Mouse (Mus musculus): ENCODE measurements around the gene Akt3.

The Akt3 gene

DNA sequence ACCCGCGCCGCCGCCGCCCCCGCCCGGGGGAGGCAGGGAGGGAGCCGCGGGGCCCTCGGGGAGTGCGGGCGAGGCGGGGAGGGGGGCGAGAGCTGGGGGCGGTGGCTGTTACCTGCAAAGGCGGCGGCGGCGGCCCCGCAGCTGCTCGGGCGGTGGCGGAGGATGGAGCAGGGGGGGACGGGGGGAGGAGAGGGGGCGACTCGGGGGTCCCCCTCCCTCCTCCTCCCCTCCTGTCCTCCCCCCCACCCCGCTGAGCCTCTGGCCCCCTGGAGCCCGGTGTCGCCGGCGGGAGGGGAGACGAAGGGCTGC is at the start of gene Akt3:
Gene Akt3 (minus strand): TSS at position 170 of the 309 bp plus-strand sequence.
- in situ Hi-C loops (cut with MboI, MseI), result no loop called here

- in situ Hi-C loops (cut with MboI, MseI), result no loop called here
Observed at GRCm38 (mm10) chr1:177307549-177307948, 49.5 kb upstream of the Akt3 start.

DNA sequence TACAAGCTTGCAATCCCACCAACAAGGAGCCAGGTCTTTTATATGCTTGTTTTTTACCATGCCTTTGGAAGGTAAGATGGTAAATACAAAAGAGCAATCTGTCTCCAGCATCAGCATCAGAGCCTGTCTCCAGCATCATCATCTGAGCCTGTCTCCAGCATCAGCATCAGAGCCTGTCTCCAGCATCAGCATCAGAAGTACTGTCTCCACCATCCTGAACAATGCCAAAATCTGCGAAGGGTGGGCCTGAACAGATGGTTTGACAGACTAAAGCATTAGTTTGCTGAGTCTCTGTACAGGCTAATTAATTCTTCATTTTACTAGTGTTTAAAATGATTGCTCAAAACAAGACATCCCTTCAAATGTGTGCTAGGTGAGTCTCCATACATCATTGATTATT is 40.2 kb upstream of the Akt3 start:
- in situ Hi-C loops (cut with MboI, MseI), result no loop called here

GRCm38 (mm10) chr1:177286764-177287163 is 28.8 kb upstream of the Akt3 start:
- in situ Hi-C loops (cut with MboI, MseI), result no loop called here

GRCm38 (mm10) chr1:177281925-177282324 is 23.9 kb upstream of the Akt3 start:
- in situ Hi-C loops (cut with MboI, MseI), result no loop called here

GRCm38 (mm10) chr1:177277361-177277760 is 19.4 kb upstream of the Akt3 start:
- in situ Hi-C loops (cut with MboI, MseI), result no loop called here

GRCm38 (mm10) chr1:177267645-177268044 is 9.6 kb upstream of the Akt3 start:
- in situ Hi-C loops (cut with MboI, MseI), result loop anchor here (10.0 kb wide), 1 partner anchor 707 kb away; no protein-coding TSS in a partner anchor

GRCm38 (mm10) chr1:177262926-177263325 is 4.9 kb upstream of the Akt3 start:
- in situ Hi-C loops (cut with MboI, MseI), result loop anchor here (10.0 kb wide), 1 partner anchor 712 kb away; no protein-coding TSS in a partner anchor

GRCm38 (mm10) chr1:177260796-177261195 is 2.8 kb upstream of the Akt3 start:
- in situ Hi-C loops (cut with MboI, MseI), result loop anchor here (10.0 kb wide), 1 partner anchor 714 kb away; no protein-coding TSS in a partner anchor

DNA sequence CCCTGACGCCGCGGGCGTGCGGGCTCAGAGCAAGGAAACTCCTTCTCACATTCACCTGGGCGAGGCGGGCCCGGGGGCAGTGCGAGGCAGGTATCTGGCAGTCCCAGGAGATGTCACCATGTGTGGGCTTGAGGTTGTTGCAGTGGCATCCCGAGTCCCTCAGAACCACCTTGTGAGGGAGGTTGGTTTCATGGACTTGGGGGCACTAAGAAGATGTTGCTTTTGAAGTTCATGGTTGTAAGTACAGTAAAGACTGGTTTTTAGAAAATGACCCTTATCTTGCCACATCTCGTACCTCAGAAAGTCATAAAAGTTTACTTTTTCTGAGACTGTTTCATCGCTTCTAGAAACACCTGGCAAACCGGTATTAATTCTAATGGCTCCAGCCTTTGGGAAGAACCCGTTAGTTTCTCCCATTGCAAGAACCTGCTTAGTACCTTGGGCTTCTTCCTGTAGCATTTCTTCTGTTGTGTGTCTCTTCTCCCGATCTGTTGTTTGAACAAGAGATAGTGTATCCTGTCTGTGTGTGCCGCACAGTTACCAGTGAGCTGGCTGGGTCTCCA is 1.1 kb upstream of the Akt3 start:
- in situ Hi-C loops (cut with MboI, MseI), result no loop called here

- in situ Hi-C loops (cut with MboI, MseI), result no loop called here
Observed at GRCm38 (mm10) chr1:177258343-177259037, 487 bp upstream of the Akt3 start.

DNA sequence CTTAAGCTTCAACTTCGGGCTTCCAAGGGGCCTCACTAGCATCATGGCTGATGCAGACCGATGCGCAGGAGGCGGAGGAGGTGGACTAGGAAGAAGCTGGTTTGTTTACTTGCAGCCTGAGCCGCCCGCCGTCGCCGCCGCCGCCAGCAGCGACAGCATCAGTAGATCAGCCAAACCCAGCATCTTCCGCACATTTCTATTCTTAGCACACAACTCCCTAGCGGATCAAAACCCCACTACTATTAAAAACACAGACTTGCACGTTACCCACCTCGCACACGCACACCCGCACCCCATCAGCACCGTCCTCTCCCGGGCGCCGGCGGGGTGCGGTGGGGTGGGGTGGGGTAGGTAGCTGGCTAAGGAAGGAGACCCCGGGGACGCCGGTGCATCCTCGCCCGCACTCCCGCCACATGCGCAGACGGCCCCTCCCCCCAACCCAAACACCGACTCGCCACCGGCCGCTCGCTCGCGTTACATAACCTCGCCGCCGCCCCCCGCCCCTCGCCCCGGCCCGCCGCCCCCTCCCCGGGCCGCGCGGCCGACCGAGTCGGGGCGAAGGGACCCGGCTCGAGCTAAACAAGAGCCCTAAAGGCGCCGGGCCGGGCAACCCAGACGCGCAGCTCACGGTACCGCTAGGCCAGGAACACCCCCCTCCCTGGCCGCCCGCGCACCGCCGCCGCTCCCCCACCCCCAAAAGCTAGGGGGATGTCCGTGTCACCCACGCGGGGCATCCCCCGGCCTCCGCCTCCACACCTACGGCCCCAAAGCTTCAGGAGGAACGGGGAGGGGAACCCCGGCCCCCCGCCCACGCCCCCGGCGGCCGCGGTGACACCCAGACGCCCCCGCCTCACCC is 597 bp downstream of the Akt3 start:
- in situ Hi-C loops (cut with MboI, MseI), result no loop called here

DNA sequence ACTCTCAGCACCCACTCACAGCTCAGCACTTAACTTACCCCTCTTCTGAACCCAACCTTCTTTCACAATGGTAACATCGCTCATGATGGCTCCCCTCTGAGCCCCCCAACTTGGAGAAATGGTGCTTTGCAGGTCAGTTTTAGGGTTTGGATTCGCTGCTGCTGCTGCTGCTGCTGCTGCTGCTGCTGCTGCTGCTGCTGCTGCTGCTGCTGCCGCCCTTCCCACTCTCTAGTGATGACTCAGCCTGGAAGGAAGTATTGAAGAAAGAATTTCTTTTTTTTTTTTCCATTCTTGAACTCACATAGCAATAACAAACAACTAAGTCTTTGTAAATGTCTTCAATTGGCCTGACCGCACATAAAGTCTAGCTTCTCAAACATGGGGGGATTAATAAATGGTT is 9.4 kb downstream of the Akt3 start:
- in situ Hi-C loops (cut with MboI, MseI), result no loop called here

- in situ Hi-C loops (cut with MboI, MseI), result no loop called here
Observed at GRCm38 (mm10) chr1:177238368-177238767, 19.6 kb downstream of the Akt3 start.

GRCm38 (mm10) chr1:177236695-177237094 is 21.3 kb downstream of the Akt3 start:
- in situ Hi-C loops (cut with MboI, MseI), result no loop called here

GRCm38 (mm10) chr1:177236249-177236648 is 21.8 kb downstream of the Akt3 start:
- in situ Hi-C loops (cut with MboI, MseI), result no loop called here

DNA sequence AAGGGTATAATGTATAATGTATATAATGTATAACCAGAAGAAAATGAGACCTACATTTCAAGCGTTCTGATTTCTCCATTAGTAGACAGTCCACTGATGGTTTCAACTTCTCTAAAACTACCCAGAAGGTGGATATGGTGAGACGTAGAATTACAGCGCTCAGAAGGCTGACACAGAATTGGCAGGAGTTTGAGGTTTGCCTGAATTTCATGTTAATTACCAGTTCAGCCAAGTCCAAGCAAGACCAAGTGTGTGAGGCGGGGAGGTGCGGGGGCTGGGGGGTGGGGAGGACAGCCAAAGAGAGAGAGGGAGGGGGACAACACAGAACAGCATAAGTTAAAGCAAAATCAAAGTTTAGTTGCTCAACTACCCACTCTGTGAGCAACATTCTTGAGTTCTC is 23.5 kb downstream of the Akt3 start:
- in situ Hi-C loops (cut with MboI, MseI), result no loop called here

DNA sequence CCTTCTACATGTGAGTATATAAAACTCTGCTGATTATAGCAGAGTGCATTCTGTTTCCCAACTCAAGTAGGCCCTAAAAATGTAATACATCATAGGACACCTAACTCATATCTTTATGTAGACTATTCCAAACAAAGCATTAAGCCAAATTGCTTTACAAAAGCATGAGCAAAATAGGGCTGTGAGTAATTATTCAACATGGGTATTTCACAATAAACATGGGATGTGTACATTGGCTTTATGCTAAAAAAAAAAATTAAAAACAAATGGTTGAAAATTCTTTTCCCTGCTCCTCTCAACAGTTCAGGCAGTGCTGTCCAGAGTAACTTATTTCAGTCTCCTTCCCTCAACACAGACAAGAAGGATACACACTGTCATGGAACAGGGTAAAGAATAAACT is 26.9 kb downstream of the Akt3 start:
- in situ Hi-C loops (cut with MboI, MseI), result no loop called here

GRCm38 (mm10) chr1:177198978-177199377 is 59.0 kb downstream of the Akt3 start:
- in situ Hi-C loops (cut with MboI, MseI), result no loop called here

DNA sequence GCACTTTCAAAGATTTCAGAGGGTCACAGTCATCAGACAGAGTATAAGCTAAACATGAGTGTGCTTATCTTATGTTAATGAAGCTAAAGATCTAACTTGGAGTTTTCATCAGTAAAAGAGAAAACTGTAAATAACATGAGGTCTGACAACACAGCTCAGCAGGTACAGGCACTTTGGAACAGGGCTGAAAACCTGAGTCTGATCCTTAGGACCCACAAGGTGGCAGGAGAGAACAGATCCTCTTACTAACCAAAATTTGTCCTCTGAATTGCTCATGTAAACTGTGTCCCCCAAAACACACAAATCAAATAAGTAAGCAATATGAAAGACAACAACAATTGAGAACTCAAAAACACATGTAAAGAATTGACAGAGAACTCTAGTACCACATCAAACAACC is 62.8 kb downstream of the Akt3 start:
- in situ Hi-C loops (cut with MboI, MseI), result no loop called here

DNA sequence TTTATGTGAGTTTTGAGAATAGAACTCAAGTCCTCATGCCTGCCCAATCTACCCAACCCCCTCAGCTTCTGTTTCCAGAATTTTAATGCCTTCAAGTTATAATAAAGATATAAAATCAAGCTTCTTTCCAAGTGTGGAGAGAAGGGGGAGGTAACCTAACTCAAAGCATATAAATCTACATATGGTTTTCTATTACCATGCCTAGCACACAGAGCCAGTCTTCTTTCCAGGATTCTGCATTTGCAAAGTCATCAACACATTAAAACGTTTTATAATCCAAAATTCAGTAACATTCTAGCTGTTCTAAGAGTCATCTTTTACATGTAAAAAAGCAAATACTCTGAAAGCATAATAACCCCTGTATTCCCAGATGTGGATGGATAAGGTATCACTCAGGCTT is 63.7 kb downstream of the Akt3 start:
- in situ Hi-C loops (cut with MboI, MseI), result no loop called here

DNA sequence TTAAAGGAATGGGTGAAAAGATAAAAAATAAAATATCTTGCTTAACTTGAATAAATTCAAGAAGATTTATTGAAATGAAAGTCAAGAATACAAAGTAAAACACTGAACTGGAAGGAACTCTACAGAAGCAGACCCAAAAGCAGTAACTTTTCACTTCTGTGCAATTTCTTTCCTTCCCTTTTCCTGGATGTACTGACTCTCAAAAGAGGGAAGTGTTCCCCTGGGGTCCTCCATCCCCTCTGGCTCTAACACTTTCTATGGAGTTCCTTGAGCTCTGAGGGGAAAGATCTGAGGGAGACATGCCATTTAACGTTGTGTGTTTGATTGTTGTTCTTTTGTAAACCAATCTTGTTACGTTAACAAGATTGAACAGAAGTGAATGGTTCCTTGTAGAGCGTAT is 66.4 kb downstream of the Akt3 start:
- in situ Hi-C loops (cut with MboI, MseI), result no loop called here

DNA sequence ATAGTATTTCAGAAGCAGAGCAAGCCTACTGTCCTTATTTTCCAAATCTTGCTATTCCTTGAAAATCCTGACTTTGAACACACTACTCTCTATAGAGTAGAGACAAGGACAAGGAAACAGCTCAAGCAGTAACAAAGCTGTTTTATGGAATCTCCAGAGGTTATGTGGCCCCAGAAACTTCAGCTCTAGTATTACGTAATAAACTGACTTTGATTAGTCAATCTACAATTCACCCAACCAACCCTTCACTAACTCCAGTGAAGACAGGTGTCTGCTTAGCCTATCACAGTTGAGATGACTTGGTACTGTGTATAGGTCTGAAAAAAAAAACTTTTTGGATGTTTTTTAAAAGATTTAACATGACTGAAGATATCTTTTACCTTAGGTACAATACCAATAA is 67.6 kb downstream of the Akt3 start:
- in situ Hi-C loops (cut with MboI, MseI), result no loop called here
